Mouse (Mus musculus) effector memory CD4-positive, alpha-beta T cell, adult 5 months (primary cell): Measurements from ENCODE around the gene Ing4. TPM values are rescaled to one million over a fixed set of nuclear protein-coding genes. Genes with fewer than 3 reads are reported as not detected.

ENCODE experiments used
- polyA plus RNA-seq: library from polyadenylated mRNA; unstranded; fragments of 100-300 nt; shearing (Covaris generic); gene quantifications from one replicate; pipeline ENCODE4 v1.2.1, GENCODE M21; 2017

Ing4 gene
- 54.7 TPM for polyA plus RNA-seq

DNA sequence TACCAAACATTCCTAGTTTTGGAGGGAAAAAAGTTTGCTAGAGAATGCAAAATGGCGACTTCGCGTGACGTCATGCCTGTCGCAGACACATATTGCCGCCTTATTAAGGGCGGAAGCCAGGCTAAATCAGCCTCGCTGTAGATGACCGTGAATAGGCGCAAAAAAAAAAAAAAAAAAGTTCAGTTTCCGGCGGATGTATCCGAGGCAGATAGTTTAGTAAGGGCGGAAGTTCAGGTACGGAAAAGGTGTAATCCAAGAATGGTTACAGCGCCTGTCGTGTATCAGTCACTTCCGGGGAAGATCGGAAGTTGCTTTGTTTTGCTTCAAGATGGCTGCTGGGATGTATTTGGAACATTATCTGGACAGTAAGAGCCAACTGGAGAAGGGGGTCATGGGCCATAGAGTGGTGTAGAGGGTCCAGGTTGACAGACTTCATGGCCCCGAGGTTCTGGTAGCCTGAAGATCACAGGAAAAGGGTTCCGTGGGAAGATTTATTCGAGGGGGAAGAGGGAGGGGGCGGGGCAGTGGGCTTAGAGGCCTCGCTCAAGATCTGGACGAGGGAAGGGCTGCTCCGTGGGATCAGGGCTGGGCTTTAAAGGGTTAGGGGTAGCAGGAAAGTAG is at the start of gene Ing4:
Gene Ing4 (plus strand): TSS at position 228 of the 621 bp plus-strand sequence.

DNA sequence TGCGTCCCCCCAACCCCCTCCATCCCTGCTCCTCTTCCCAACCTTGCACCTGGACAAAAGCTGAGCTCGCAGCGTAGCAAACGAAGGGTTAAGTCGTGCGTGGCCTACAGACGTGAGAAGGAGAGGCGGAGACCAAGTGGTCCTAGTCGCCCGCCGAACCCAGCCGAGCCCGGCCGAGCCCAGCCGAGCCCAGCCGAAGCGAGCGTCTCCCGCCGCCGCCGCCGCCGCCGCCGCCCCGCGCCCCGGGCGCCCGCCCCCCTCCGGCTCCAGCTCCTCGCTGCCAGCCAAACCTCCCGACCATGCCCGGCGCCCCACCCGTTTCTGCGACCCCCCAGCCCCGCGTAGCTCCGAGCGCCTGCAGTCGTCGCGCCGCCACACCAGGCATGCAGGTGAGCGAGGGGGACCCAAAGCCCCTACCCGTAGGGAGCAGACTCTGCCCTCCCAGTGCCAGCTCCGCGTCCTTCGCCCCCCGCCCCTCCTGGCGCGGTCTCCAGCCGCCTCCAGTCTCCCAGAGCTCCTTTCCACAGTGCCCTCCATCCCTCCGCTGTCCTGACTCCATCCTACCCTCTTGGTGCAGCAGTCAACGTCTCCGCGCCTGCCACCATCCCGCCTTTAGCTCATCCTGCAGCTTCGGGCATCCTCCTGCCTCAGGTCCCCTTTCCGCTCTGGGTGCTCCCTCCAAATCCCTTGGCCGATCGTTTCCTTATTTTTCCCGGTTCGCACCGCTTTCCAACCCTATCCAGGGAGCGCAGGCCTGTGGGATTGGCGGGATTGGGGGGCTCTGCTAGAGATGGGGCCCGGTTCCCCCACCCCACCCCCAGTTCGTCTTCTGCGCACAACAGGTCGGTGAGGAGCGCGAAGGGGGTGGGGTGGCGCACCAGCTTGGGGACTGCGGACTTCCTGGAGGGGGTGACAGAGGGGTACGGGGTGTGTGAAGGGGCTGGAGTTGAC is 42.7 kb upstream of the Ing4 start, which contains the start of gene Pianp:
Gene Pianp (plus strand): TSS at position 144 of the 951 bp plus-strand sequence.

DNA sequence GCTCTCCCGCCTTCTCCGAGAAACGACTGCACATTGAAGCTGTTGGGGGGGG is 30.6 kb upstream of the Ing4 start, which contains the start of gene Zfp384:
Gene Zfp384 (plus strand): TSS at position 17 of the 52 bp plus-strand sequence.

DNA sequence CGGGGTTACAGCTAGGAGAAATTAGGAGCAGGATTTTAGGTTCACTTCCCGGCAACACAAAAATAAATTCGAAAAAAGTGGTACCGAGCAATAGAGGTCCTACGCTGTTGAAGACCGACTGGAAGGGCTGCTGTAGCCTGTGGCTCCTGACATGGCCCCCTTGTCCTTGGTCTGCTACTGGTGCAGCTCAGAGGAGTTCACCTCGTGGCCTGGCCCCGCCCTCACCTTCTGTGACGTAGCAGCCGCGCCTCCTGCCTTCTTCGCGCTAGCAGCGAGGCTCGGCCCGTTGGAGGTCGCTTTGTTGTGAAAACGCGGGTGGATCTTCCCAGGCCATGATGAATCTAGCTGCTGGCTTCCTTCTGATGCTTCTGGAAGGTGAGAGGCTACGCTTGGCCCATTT is 10.1 kb downstream of the Ing4 start, which contains the start of gene Acrbp:
Gene Acrbp (plus strand): TSS at position 12 of the 400 bp plus-strand sequence.

DNA sequence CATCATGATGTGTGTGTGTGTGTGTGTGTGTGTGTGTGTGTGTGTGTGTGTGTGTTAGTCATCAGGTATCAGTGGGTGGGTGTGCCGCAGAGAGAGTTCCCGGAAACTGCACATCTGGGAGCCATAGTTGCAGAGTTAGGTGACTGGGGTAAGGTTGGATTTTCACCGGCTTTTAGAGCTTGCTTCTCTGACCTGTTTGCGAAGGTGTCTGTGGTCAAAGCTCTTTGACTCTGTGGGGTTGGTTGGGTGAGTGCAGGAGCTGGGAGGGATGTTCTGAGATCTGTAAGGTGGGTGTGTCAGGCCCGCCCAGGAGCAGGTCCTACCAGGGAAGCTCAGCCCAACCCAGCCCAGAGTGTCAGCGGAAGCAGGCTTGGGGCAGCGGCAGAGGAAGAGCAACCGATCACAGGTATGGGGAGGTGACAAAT is 28.0 kb downstream of the Ing4 start, which contains the start of gene Lpar5:
Gene Lpar5 (plus strand): TSS at position 350 of the 425 bp plus-strand sequence.

DNA sequence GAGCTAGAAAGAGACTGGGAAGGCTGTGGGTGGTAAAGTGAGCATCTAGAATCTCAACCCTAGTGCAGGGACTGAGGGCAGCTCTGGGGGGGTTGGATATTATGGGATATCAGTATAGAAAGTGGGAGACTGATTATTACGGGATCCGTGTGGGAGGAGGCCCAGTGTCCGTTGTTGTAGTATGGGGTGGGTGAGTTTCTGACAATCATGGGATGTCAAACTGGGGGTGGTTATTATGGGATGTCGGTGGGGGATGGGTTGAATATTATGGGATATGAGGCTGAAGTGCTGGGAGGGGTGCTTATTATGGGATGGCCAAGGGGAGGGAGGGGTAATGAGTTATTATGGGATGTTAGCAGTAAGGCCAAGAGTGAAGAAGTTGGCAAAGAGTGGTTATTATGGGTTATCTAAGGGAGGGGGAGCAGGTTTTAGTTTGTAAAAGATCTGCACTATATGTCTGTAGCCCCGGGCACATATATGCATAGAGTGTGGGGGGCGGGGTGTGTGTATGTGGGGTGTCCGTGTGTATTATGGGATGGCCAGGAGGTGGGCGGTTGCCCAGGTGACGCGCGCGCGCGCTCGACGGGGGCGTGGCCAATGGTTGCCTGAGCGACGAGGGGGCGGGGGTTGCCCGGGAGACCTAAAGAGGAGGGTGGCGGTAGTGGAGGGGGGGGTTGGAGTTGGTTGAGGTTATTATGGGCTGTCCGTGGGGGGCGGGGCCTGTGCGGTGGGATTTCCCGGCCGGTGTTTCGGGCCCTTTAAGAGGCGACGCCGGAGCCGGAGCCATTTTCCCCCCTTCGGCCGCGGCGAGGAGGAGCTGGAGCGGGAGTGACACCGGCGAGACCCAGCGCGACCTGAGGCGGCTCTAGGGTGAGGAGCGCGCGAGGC is 56.1 kb downstream of the Ing4 start, which contains the start of gene Chd4:
Gene Chd4 (plus strand): TSS at position 591 of the 888 bp plus-strand sequence.

Other genes starting within 250 kb of the Ing4 start
- gene Spsb2, start 231.1 kb upstream of the Ing4 start, polyA plus RNA-seq = 3.3 TPM
- 109 TPM for gene Tpi1, start 225.5 kb upstream of the Ing4 start, polyA plus RNA-seq
- 69.3 TPM for gene Usp5, start 210.3 kb upstream of the Ing4 start, polyA plus RNA-seq
- 2.5 TPM for gene Cdca3, start 210.2 kb upstream of the Ing4 start, polyA plus RNA-seq
- gene Gnb3, start 199.5 kb upstream of the Ing4 start, polyA plus RNA-seq = not detected
- not detected for gene P3h3, start 182.0 kb upstream of the Ing4 start, polyA plus RNA-seq
- gene Gpr162, start 175.8 kb upstream of the Ing4 start, polyA plus RNA-seq = not detected
- 653 TPM for gene Cd4, start 151.5 kb upstream of the Ing4 start, polyA plus RNA-seq
- 0.87 TPM for gene Lag3, start 128.1 kb upstream of the Ing4 start, polyA plus RNA-seq
- gene Ptms, start 119.7 kb upstream of the Ing4 start, polyA plus RNA-seq = 4.7 TPM
- gene Mlf2, start 108.4 kb upstream of the Ing4 start, polyA plus RNA-seq = 116 TPM
- 39.3 TPM for gene Cops7a, start 74.2 kb upstream of the Ing4 start, polyA plus RNA-seq
- 0.96 TPM for gene Pianp, start 43.1 kb upstream of the Ing4 start, polyA plus RNA-seq
- gene Zfp384, start 30.6 kb upstream of the Ing4 start, polyA plus RNA-seq = 60.2 TPM
- 6.5 TPM for gene Acrbp, start 9.9 kb downstream of the Ing4 start, polyA plus RNA-seq
- 10.5 TPM for gene Lpar5, start 28.2 kb downstream of the Ing4 start, polyA plus RNA-seq
- gene Chd4, start 56.2 kb downstream of the Ing4 start, polyA plus RNA-seq = 52.2 TPM
- 26.2 TPM for gene Nop2, start 92.1 kb downstream of the Ing4 start, polyA plus RNA-seq
- 17.8 TPM for gene Iffo1, start 105.5 kb downstream of the Ing4 start, polyA plus RNA-seq
- 398 TPM for gene Gapdh, start 126.7 kb downstream of the Ing4 start, polyA plus RNA-seq
- gene Ncapd2, start 151.9 kb downstream of the Ing4 start, polyA plus RNA-seq = 19.4 TPM
- gene Mrpl51, start 152.0 kb downstream of the Ing4 start, polyA plus RNA-seq = 47.7 TPM
- 39.1 TPM for gene Vamp1, start 175.8 kb downstream of the Ing4 start, polyA plus RNA-seq
- gene Tapbpl, start 192.1 kb downstream of the Ing4 start, polyA plus RNA-seq = 85.2 TPM
- 391 TPM for gene Cd27, start 197.2 kb downstream of the Ing4 start, polyA plus RNA-seq
- gene Tuba3a, start 246.3 kb downstream of the Ing4 start, polyA plus RNA-seq = 1.7 TPM